Mouse (Mus musculus) cerebellum, adult 9-10 months (tissue): ENCODE results near the gene Tmem176b.
"Not testable (repeated sequence)": the region's sequence is repeated elsewhere in the genome, so short reads cannot be mapped to it uniquely, and the experiment has no call there.

Source experiments
- DNase-seq: peaks from one replicate; pipeline ENCODE4 v3.0.0; 2022

The Tmem176b gene

DNA sequence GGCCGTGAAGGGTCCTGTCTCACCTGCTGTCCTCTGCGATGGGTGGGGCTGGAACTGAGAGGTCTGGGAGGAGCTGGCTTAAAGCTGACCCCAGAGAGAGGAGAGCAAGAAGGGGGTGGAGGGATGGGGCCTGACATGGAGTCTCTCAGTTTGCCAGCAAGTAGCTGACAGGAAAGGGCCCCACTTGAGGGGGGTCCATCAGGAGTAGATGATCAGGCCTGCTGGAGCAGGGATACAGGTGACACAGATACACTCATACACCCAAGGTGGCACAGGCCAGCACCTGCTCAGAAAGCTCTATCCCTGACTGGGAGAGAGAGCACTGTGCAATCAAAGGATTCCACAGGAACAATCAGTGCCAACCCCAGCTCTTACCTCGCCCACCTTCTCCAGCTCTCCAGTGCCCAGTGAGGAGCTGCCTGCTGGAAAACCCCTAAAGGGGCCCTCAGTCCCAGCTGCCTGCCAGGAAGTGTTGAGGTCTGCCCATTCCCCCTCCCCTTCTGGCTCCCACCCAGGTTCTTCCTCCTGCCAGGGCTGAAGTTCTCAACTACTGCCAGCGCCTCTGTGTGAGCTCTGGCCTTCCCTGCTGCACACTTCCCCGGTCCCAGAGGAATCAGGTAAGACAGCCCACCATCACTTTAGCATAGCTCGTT is at the start of gene Tmem176b:
Gene Tmem176b, minus strand, starts transcription at position 524 of the 653 bp plus-strand sequence.
- peak; percentile 39 for DNase-seq

DNA sequence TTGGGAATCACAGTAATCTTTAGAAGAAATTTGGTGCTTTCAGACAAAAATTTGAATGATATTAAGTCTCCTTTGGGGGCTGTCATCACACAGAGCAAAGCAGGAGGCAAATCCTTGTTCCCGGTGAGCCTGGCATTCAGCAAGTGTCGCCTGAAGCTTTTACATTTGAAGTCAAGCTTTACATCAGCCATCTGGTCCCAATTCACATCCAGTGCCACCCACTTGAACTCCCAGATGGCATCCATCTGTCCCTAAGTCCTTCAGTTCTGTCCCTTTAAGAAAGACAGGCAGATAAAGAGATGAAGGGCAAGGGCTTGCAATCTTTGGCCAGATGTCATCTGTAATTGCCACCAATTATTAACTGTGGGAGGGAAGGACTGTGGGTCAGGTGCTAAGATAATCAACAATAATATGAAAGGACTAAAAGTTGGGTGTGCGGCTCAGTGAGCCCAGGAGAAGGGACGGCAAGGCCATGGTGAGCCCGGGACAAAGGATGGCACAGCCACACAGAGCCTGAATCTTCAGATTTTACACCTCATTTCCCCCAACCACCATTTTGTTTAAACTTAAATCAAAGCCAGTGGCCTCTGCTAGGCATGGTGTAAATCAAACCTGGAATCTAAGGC is 35.3 kb upstream of the Tmem176b start:
- DNase-seq, result peak; percentile 31

DNA sequence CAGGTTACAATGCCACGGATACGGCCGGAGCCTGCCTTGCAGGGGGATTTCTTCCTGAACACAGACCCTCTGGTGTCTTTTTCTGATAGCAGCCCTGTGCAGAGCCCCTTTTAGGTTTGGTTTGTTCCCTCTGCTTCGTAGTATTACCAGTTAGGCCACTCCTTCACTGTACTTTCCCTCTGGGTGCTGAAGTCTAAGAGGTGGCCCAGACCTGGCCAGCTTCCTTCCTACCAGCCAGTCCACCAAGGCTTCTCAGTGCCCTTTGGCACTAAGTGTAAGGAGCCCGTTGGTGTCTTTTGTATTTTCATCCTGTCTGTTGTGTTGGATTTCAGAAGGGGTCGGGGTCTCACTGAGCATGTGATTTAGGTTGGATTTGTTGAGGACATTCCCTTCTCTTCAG is 34.2 kb upstream of the Tmem176b start:
- DNase-seq, result no peak

DNA sequence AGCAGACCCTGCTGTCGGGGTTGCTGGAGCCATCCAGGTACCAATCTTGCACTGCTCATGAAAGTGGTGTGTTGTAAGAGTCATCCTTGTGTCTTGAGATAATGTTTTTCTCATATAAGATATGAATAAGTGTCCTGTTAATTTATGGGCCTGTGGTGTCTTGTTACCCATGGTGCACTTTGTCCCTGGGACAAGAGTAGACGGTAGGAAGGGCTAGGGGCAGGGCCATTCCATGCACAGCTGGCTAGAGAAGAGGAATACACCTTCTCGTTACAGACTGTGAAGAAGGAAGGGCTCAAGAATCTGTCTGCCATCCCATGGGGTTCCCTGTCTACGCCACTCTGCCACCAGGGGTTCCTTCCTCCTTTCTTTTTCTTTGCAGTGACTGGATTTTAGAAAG is 33.3 kb upstream of the Tmem176b start:
- DNase-seq, result no peak

DNA sequence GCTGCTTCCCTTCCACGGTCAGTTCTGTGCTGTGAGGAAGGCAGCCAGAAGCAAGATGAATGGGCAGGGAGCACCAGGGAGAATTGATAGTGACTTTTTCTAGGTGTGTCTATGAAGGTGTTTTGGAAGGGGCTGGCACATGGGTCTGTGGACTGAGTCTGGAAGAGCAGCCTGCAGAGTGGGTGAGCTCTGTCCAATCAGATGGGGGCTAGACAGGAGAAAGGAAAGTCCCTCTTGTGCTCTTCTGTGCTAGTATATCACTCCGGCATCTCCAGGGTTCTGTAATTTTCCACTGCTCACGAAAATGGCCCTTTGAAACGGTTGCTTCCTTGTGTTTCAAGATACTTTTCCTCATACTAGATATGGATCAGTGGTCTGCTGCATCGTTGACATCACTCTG is 31.3 kb upstream of the Tmem176b start, which contains the start of gene Aoc1:
Gene Aoc1, plus strand, starts transcription at position 301 of the 400 bp plus-strand sequence.
- DNase-seq, result no peak

DNA sequence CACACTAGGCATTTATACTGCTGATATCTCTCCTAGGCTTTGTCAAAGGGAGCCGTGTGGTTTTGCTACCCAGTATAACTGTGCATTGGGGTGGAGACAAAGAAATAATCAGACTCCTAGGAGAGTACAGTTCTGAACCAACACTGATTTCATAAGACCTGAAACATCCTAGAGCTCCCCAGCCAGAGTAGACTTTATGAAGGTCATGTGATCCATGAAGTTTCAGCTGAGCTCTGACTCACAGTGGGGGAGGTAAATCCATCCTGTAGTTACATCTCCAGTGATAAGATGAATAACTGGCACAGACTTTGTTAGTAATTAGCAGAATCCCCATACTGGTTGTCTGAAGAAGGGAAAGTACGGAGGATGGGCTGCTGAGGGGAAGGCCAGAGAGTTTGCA is 28.5 kb upstream of the Tmem176b start:
- DNase-seq, result no peak

DNA sequence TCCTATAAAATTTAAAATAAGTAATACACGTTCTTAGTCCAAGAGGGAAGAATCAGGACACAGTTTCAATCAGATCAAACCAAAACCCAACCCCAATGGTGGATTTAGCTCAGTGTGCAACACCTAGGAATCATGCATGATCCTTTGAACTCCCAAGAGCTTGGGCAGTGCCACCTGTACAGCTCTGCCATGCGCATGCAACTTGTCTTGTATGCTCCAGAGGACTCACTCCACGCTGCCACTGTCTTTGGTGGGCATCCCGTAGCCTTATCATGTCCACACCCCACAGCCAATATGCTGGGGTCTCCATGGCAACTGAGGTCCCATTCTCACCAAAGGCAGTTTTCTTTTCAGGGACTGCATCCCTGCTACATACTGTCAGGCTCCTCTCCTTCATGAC is 25.9 kb upstream of the Tmem176b start:
- no peak for DNase-seq

DNA sequence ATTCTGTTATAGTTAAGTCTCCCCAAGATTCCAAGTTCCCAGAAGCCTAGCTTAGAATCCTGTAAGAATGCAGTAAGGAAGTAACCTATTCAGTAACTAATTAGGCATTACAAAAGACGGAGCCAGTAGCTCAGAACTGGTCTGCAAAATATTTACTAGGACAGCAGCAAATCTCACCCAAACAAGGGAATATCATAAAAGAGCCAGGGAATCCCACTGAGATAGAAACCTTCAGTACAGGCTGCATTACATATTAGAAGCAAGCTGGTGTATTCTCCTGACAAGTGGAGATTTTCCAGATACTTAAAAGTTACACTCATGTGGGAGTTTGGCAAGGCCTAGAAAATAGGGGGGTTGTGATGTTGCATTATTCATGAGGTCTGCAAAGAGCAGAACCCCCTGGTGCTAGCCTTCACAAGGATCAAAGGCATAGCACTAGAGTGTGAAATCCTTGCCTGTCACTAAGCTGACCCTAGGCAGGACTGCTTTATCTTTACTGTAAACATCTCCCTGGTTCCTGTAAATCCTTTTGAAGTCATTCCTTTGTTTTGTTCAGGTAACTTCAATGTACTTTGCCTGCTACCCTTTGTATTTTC is 25.2 kb upstream of the Tmem176b start:
- DNase-seq, result not testable (repeated sequence)

DNA sequence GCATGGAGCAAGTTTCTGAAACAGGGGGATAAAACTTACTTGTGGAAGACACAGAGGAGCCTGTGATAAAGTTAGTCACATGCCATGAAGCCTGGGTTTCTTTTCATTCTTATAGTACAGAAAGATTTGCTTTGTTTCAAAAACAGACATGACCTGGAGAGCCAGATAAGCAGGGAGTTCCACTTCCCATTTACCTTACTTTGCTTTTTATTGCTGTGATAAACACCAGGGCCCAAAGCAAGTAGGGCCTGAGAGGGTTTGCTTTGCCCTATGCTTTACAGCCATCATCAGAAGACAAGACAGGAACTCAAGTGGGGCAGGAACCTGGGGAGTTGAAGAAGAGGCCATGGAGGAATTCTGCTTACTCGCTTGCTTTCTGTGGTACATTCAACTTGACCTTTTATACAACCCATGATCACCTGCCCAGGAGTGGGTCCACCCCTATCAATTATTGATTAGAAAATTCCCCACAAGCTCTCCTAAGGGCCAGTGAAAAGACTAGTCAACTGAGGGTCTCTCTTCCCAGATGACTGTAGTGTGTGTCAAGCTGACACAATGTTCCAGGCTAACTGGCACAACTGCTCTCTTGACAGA is 24.0 kb upstream of the Tmem176b start:
- no peak for DNase-seq

DNA sequence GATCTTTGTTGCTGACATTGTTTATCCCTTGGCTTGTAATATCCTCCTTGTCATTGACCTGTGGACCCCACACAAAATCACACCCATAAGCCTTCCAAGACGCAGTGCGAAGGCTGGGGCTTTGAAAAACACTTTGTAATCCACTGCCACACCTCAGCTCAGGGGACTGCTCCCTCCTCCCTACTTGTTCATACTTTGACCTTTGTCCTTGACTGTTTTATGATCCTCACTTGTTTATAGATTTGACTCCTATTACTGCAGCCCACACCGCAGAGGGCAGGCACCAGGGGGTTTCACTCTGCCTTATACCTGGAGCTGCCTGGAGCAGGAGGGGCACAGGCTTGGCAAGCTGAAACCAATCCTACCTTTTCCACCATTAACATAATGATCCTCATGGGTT is 23.4 kb upstream of the Tmem176b start:
- no peak for DNase-seq

DNA sequence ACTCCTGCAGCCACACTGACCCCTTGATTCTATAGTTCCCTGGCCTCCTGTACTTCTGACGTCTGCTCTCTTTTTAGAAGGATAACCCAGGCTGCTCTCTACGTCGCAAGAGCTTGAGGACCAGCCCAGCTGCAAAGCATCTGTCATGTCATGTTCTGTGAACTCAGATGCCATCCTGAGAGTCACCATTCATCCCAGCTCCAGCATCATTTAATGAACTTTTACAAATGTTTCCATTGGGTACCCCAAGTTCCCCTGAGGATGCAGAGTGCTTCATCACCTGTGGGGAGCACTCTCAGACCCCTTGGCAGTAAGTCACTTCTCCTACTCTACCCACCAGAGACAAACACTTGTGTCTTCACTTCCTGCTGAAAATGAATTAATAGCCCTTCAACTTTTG is 22.9 kb upstream of the Tmem176b start:
- no peak for DNase-seq

DNA sequence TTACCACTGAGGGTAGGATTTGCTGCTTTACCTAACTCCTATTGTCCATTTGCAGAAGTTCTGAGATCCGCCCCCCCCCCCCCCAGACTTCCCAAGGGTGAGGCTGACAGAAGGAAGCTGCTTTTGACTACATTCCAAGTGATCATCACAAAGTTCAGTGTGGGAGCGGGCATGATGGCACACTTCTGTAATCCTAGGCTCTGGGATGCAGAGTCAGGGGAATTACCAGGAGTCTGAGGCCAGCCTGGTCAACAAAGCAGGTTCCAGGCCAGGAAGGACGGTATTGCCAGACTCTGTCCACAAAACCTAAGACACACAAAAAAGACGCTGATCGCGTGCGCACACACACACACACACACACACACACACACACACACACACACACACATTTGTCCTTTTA is 22.2 kb upstream of the Tmem176b start:
- DNase-seq, result no peak

DNA sequence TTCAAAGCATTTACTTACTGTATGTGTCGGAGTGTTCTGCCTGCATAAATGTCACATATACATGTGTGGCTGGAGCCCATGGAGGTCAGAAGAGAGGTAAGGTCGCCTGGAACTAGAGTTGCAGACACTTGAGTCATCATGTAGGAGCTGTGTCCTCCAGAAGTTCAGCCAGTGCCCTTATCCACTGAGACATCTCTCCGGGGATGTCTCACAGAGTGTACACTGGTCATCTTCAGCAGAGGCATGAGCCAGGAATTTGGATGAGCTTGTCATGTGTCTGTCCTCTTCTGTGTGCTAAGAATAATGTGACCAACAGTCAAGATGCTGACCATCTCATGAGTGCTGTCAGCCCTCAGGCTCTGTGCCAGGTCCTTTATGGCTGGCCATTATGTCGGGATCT is 21.5 kb upstream of the Tmem176b start:
- DNase-seq, result no peak

DNA sequence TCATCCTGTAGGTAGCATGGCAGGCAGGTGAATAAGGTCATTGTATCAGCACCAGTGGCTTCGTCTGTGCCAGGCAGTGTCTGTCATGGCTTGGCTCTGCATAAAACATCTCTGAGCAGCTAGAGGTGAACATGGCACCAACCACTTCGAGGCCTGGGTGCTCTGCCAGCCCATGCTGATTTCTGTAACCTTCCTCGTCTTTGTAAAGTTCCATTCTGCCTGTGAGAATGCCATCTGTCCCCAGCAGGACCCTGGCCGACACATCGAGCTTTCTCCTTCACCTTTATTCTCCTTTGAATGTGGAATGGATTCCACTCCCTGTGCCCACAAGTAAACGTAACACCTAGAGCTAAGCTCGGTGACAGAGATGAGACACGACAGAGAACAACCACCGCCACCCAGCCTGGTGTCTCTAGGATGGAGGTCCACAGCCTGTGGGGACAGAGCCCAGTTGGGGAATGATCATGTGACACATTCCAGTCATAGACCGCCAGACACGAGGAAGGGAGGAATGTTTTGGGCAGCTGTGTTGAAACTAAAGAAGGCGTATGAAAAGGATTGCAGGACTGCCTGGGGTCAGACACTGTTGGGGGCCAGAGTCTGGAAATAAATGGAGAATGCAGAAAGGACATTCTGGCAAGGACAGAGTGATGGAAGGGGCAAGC is 20.5 kb upstream of the Tmem176b start:
- no peak for DNase-seq

DNA sequence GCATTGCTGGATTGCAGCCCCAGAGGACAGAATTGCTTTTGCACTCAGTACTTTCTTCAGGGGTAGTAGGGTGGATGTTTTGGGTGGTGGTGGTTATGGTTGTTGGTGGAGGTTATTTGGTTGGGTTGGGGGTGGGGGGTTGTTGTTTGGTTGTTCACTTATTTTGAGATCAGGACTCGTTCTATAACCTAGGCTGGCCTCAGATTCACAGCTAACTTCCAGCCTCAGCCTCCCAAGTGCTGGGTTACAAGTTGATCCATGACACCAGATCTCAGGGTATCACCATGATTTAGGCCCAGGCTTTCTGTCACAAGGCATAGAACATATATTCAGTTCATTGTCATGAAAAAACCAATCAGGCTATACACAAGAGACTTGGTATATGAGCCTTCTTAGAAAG is 19.6 kb upstream of the Tmem176b start:
- DNase-seq, result no peak

DNA sequence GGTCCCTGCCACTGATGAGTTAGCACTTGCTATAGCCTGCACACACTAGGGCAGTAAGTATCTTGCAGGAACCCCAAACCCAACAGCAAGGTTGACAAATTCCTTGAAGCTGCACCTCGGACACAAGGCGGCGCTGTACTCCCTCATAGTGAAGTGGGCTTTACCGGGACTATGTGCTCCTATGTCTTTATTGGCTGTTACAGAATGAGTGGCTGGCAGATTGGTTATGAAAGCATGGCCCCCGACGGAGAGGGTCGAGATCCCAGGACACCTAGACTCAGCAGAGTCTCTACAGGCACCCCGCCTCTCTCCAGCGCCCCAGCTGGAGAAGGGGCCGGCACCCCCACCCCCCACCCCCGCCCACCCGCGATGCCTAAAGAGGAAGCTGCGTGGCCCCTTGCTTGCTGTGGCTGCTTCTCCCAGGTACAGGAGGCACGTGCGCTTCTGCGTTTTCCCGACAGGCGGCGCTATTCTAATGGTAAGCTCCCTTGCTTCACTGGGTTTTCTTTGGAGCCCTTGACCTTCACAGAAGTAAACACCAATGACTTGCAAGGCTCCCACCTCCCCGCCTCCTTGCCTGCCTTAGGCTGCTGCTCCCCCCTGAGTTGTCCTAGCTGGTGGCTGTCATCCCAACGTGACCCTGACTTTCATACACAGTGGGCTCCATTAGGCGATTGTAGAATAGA is 19.0 kb upstream of the Tmem176b start:
- peak; percentile 16 for DNase-seq

DNA sequence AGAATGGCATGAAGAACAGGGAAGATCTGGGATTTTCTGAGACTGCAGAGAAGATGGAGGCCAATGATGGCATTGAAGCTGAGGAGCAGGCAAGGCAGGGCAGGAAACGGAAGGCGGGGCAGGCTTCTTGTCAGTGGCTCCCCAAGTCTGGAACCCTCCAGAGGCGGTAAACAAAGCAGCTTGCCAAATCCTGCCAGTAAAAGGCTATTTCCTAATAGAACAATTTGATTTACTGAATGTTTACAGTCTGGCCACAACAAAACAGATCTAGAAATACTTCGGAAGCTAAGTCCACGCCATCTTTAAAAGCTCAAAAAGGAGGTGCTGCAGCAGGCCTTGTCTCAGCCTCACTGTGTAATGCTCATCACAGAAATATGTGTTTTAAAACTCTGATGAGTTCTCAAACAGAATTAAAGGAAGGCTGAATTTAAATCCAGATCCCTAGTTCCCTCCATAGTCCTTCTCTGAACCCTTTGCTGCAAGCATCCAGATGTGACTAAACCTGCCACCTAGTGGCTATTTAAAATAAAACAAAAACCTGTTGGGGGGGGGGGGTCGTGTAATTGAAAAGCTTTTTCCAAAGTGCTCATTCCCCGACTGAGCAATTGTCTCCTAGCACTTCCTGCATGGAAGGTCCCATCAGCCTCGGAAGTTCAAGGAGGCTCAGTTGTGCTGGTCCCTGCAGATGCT is 16.5 kb upstream of the Tmem176b start:
- no peak for DNase-seq

DNA sequence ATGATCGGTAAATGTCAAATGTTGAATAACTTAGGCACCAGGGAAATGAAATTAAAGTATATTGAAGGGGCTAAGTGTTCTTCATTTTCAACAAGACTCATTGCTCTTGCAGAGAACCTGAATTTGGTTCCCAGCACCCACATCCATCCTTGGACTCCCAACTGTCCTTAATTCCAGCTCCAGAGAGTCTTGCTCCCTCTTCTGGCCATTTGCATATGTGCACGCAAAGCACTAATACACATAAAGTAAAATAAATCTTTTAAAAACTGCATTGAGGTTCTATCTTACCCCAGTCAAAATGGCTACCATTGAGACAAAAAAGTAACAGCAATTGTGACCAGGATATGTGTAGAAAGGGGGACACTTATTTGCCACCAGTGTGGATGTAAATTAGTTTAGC is 12.9 kb upstream of the Tmem176b start:
- DNase-seq, result no peak

DNA sequence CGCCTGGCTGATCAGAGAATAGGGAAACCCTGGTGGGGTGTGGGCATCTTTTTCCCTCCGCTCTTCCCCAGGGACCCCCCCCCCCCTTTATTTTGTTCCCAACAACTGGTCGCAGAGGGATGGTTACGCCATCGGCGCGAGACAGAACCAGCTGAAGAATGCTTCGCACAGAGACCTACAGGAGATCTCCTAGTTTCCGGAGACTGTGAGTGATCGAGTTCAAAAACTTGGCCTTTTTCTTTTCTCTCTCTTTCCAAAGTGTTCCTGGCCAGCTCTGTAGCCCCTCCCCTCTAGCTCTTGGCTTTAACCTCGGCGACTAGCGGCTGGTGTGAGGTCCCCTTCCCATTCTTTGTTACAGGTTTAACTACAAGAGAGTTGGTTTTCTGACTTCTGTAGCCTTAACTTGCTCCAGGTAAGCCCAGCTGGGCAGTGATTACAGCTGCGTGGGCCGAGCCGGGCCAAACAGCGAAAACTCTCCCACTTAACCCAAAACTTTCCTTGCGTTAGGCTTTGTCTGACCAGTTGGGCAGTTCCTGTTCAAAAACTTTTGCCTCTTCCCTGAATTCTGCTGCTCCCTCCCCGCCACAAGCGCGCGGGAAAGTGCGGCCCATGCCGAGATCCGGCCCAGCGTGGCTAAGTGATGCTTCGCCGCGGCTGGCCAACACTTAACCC is 10.7 kb upstream of the Tmem176b start:
- no peak for DNase-seq

DNA sequence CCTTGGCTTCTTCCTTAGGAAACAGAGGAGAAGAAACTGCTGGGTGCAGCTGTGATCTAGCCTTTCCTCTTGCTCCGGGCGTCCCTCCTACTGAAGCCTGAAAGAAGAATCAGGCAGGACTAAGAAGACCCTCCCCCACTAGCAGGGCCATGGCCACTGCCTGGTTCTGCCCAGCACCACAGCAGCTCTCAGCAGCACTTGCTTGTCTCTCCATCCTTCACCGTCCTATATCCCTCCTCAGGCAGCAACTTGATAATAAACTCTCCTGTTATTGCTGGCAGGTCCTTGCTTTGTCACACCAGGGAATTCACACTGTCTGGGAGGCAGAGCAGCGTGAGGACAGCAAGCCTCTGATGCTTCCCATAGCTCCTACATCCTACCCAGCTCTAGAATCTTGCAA is 3.8 kb upstream of the Tmem176b start:
- DNase-seq, result no peak

DNA sequence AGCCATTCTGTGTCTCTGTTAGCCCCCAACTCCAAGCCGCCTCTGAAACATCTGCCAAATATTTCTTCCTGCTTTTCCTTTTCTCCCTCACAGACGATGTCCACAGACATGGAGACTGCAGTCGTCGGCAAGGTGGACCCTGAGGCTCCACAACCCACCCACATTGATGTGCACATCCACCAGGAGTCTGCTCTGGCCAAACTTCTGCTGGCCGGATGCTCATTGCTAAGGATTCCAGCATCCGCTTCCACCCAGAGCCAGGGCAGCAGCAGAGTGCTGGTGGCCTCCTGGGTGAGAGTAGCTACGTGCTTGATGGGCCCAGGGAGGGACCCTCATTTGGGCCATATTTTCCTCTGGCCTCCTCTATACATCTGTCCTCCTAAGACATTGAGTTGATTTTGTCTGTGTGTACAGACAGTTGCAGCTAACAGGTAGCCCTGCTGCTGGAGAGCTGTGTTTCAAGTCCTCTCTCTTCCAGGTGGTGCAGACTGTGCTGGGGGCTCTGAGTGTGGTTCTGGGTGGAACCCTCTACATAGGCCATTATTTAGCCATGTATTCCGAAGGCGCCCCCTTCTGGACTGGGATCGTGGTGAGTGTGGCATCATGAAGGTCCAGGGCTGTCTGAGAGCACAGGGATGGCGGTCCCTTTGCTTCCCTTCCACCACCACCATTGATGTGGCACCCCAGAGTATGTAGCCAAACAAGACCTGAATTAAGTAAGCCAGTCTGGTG is 981 bp upstream of the Tmem176b start:
- no peak for DNase-seq
